Mouse (Mus musculus) CD4-positive, CD25-positive, alpha-beta regulatory T cell, adult 4 months (primary cell): ENCODE results near the gene Zfp706. TPM values are rescaled to one million over a fixed set of nuclear protein-coding genes. Genes with fewer than 3 reads are reported as not detected.

Experiments
- ATAC-seq: one replicate; pipeline ENCODE4 v1.8.0; 2017
- polyA plus RNA-seq, 2 experiments: library from polyadenylated mRNA; unstranded; fragments of 100-300 nt; shearing (Covaris generic); gene quantifications; one replicate each; pipeline ENCODE4 v1.2.1; 2017

The Zfp706 gene
- polyA plus RNA-seq, 2 experiments from 2014 or later: 420 to 436 TPM

DNA sequence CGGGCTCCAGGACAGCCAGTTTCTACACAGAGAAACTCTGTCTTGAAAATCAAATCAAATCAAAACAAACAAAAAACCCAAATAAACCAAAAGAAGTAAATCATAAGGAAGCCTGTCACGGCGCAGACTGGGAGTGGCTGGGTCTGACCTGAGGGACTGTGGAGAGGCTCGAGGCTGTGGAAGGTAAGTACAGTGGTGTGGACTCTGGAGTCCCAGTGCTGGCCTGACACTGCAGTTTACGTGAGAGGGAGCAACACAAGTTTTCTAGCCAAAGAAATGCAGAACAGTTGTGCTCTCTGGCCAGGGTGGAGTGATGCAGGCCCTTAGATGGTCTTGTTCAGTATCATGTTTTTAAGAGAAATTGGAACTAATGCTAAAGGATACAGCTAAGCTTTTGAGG lies 31.9 kb downstream of the Zfp706 start:
- no peak for ATAC-seq

DNA sequence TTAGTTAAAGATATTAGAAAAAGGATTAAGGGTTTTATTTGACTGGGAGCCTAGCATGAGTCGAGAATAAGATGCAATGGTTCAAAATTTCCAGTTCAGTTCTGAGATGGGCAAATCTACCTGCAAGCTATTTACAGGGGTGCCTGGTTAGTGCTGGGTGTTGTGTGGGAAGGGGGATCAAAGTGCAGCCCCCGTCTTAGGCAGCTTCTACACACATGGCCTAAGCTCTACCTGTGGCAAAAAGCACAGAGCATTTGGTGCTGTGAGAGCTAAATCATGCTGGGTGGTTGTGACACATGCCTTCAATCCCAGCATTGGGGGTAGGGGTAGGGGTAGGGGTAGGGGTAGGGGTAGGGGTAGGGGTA lies 32.3 kb downstream of the Zfp706 start:
- ATAC-seq: no peak

DNA sequence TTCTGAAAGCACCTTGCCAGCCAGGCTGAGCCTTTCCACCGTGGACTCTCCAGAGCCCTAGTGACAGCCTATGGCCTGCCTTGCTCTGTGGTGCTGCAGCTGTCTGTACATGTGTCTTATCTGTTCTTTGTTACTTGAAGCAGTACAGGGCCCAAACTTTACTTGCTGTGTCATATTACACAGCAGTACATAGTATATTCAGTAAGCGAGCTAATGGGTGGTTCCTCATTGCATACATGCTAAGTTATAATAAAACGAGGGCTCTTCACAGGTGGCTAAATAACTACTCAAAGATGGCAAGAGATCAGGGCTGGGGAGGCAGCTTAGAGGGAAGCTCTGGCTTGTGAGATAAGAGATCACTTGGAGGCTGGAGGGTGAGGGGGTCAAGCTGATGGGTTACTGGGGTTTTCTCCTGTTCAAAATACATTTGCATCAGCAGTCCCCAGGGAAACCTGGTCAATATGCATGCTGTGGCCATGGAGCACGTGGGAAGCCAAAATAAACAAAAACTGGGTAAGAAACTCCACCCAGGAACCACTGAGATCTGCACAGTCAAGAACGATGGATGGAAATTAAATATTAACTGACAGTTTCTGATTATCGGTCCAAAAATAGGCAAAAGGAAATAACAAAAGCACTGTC lies 32.8 kb downstream of the Zfp706 start:
- ATAC-seq: no peak

DNA sequence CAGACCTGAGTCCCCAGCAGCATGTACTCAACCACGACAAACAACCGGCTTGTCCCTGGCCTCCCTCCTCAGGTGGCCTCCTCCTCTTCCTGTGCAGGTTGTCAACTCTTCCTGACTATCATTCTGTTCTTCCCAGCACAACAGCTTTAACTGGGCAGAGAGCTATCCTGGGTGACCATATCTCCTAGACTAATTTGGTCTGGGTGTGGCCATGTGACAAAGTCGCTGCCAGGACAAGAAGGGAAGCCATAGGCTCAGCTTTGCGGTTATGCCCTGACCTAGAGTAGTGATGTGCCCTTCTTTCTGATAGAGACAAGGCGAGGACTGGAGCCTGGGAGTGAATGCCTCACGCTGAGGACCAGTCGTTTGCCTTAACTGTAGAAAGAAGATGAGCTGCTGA lies 33.9 kb downstream of the Zfp706 start:
- no peak for ATAC-seq

DNA sequence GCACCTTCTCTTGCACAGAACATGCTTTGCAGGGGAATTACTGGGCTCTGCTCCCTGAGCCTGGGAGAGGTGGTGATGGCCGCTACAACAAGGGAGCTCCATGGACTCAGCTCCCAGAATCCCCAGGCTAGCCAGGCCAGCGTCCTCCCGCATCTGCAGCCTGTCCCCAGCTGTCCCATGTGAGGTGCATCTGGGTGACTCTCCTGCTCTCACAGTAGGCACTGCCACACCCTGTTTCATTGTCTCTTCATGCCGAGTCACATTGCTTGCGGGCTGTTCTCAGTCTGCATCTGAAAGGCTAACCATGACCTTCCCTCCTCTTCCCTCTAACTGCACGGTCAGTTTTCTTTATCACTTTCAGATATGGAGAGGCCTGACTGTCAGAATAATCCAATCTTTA lies 34.3 kb downstream of the Zfp706 start:
- ATAC-seq: no peak

DNA sequence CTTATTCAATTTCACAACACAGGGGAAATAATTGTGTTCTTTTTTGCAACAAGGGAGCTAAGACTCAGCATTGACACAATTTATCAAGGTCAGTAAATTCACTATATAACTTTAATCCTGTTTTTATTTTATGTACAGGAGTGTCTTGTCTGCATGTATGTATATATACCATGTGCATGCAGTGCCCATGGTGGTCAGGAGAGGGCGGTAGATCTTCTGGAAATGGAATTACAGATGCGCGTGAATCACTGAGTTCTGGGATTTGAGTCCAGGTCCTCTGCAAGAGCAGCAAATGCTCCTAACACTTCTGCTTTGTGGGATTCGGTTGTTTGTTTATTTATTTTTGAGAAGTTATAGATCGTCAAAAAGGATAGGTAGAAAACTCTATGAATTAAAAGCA lies 37.8 kb downstream of the Zfp706 start:
- no peak for ATAC-seq

DNA sequence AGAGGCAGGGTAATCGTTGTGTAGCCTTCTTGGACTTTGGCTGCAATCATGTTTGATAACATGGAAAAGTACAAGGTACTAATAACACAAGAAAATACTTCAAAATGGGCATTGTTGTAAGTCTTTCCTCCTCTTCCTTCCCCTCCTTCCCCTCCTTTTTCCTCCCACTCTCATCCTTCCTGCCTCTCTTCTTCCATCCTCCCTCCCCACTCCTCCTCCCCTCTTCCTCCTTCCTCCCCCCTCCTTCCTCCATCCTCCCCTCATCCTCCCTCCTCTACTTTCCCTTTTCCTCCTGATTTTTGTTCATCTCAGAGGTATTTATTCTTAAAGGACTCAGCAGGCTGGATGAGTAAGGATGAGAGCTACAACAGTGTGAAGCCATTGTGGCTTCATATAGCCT lies 39.3 kb downstream of the Zfp706 start:
- no peak for ATAC-seq

DNA sequence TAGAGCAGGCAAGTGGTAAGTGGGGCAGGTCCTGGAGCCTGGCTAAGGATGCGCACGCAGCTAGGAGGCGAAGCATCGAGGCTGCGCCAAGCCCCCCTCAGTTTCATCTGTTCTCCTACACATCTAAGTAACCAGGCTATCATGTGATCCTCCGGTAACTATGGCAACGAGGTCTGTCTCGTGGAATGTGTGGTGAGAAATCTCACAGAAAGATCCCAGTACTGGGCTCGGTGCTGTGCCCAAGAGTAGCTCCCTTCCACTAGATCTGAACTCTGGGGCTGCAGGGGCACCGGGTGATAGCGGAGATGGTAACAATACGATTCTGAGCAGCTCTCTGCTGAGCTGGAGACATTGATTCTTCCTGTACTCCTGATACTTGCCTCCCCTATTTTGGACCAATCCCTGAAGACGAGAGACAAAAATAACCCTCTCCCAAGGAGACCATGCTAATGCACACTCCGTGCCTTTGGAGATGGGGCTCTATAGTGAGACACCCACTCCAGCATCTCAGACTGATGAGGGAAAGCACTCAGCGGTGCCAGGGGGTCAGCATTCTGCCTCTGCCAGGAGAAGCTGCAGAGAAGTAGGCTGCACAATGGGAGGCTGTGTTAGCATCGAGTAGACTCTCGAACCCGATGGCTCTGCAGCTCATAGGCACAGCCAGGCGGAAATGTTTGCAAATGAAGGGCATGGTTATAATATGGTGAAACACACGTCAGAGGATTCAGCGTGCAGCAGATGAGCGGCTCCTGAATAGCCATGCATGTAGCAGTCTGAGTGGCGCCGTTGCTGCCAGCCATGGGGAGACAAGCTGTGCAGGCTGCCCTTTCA lies 40.0 kb downstream of the Zfp706 start:
- ATAC-seq: no peak

DNA sequence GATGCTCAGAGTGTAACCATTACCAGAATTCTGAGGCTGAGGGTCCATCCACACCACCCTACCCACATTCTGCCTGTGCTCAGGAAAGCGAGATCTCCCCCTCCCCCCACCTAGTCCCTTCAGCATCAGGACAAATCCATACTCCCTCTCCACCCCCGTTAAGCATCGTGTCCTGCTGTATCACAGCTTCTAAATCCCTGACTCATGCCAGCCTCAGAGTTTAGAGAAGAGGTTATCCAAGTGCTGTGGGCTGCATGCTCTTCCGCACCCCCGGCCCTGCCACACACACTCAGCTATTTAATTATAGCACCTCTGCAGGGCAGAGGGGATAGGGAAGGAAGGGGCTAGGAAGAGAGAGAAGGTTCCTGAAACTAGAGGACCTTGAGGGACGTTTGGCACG lies 40.6 kb downstream of the Zfp706 start:
- ATAC-seq: no peak

DNA sequence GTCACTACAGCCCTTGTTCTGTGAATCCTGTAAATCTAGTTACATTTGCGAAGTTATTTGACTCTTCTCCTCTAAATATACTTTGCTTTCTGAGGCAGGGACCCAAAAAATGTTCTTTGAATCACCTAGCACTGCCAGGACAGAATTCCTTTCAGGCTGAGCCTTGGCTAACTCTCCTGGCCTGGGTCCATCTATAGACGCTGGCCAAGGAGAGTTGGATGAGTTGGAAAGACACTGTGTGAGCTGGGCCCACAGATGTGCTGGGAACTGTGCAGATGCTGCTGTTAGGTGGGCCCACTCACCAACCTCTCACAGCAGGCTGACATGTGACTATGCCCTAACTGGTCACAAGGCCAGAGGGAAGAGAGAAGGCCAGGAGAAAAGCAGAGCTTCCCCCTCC lies 41.1 kb downstream of the Zfp706 start:
- ATAC-seq: no peak

DNA sequence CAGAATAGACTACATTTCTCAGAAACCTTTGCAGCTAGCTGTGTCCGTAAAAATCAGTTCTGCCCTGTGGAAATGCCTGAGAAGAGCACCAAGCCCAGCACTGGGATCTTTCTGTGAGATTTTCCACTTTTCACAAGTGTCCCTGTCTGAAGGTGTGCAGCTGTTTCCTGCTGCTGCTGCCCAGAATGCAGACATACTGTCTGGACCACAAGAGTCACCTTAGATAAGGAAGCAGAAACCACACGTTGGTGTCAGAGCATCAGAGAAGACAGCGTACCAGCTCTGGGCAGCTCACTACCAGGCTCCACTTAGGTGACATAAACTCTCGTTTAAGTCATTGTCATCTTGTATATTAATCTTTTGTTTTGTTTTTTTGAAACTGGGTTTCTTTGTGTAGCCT lies 41.8 kb downstream of the Zfp706 start:
- peak; percentile 69 for ATAC-seq

DNA sequence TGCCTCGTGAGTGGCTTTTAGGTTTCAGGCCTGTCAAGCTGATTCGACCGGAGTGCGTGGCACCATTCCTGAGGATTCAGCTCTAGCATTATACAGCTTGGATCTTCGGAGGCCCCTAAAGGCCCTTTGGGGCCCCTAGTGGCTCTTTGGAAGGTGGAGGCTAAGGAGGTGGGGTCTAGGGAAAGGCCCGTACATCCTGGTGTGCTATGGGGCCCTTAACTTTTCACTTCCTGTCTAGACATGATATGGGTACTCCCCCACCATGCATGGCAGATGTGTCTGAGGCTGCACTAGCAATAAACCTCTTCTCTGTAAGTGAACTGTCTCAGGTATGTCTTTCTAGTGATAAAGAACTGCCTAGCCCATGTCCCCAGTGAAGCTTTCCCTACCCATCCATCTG lies 44.6 kb downstream of the Zfp706 start:
- peak; percentile 92 for ATAC-seq

DNA sequence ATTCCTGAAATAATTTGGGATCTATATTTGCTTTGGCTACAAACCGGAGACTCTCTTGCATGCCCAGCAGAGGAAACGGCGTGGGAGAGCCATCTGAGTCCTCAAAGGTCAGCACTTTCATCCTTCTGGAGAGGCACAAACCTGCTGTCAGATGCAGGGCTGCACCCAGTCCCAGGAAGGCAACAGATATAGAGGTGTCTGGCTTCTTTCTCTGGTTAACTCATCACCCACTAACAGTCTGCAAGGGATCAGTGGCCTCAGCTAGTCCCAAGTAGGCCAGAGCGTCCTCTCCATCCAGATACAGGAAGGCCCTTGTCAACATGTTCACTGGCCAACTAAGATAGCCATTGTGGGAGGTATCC lies 46.7 kb downstream of the Zfp706 start:
- ATAC-seq: no peak

DNA sequence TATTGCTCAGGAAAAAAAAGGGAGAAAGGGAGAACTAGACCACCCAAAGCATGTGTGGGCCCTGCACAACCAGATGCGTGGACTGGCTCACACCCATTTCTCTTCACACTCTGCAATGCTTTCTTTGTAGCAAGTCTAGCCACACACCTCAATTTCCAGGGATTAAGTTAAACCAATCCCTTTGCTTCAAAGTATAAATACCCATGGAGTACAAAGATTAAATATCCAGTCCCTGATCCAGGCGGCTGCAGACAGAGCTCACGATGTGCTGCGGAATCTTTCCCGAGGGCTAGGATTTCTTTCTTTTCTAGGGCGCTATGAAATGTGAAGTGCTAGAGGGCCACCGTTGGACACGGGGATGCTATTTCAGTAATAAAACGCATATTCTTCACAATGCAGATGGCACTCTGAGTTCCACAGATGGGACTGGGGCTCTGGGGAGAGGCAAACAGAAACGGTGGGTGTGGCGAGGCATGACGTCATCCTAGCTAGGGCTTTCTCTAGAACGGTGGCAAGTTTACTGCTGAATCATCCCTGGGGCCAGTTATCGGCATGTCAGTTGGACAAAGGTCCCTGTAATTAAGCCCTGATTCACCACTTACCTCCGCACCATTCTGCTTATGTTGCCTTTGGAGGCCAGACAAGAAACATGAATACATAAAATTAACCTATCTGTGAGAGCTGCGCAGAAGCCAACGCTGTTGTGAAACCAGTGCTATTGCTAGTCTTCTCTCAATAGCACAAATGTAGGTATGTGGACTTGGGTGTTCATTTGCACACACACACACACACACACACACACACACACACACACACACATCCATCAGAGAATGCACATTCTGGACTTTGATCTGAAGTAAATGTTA lies 47.3 kb downstream of the Zfp706 start:
- no peak for ATAC-seq

DNA sequence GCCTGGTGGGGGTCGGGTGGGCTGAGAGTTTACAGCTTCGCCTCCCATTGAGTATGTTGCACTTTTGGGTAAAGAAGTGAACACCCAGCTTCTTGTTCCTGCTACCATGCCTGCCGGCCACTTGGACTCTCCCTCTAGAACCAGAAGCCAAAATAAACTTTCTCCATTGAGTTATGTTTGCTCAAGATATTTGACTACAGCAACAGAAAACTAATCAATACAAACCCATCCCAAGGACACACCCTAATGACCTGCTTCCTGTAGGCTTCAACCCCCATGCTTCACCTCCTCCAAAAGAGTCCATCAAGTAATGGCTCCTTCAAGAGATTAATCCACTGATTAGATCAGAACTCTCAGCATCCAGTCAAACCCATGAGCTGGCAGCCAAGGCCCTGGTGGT lies 51.4 kb downstream of the Zfp706 start:
- no peak for ATAC-seq

DNA sequence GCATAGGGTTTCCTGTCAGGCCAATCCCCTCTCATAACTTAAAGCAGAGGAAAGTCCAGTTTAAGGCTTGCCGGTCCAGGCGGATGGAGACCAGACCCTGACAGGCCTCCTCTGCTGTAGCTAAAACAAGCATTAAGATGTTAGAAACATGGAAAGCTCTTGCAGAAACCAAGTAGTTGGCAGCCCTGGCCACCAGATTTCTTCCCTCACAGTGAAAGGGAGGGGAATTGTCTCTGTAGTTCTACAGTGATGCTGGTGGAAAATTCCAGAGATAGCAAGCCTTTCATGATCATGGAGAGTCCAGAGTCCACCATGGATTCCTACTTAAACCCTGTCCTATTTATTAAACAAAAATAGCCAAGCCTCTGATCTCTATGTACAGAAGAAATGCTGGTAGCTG lies 57.3 kb downstream of the Zfp706 start:
- ATAC-seq: no peak

DNA sequence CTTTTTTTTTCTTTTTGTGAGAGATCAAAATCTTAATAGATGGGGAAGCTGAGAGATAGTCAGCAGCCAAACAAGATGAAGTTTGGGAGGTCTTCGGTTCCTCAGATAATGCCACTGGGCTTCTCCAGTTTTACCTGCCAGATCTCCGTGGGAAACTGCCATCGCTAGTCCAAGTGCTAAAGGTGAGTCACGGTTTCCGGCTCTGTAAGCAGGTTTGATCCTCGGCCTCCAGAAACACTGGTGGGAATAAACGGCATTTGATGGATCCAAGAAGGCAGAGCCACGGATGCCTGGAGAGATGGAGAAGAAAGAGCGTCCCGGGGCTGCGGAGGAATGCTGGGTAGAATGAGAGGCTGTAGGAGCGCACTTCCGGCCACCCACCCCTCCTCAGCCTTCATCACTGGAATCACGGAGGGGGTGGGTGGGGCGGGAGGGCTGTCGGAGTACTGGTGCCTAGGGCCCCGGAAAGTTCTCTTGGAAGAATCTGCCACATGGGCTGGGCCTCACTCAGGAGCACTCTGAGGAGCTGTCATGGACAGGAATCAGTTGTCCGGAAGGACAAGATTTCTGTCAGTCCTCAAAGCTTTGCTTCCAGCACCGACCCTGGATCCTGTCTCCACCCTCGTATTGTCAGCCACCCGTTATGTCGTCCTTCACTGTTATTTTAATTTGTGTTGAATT lies 58.6 kb downstream of the Zfp706 start:
- ATAC-seq: no peak
